Mouse (Mus musculus): ENCODE measurements around the gene Pklr. TPM values are rescaled to one million over a fixed set of nuclear protein-coding genes. Genes with fewer than 3 reads are reported as not detected.
A peak's percentile ranks its signal among the peaks of the same experiment; 100 is the strongest.

Pklr gene
- polyA plus RNA-seq, 1 experiment from 2014 or later, result 0.66 TPM

GRCm38 (mm10) chr3:89093175-89093574, 42.8 kb upstream of the Pklr start, which contains the start of gene Rusc1:
Rusc1 (minus strand) TSS chr3:89093311.
- Histone ChIP-seq H3K9me3 (ENCODE audit: control insufficient read depth, low read length) (no peaks in the 10 kb centered on the region), H3K36me3 (ENCODE audit: control insufficient read depth, insufficient read depth, low read length) (peaks cover 24% of the 10 kb centered on the region), H3K4me3 (ENCODE audit: low read depth, low read length) (peak within 1 kb of the TSS; percentile 67), H3K9ac (replicated peaks; ENCODE audit: low read depth, low read length) (peak within 1 kb of the TSS; percentile 79), H3K4me1 (ENCODE audit: control insufficient read depth, insufficient read depth, low read length) (peaks cover 10% of the 10 kb centered on the region; the same call in 1 of the 2 replicates), H3K4me2 (ENCODE audit: low read depth, low read length) (peak within 1 kb of the TSS; percentile 97), H3K27ac (ENCODE audit: low read depth, low read length) (peak within 1 kb of the TSS; percentile 73), H3K27me3 (ENCODE audit: control insufficient read depth, insufficient read depth, low read length) (no peaks in the 10 kb centered on the region)
- ATAC-seq (ENCODE audit: low read depth), result peak; percentile 79
- WGBS, result under 1% methylated on average over 18 of the region's 18 CpGs

DNA sequence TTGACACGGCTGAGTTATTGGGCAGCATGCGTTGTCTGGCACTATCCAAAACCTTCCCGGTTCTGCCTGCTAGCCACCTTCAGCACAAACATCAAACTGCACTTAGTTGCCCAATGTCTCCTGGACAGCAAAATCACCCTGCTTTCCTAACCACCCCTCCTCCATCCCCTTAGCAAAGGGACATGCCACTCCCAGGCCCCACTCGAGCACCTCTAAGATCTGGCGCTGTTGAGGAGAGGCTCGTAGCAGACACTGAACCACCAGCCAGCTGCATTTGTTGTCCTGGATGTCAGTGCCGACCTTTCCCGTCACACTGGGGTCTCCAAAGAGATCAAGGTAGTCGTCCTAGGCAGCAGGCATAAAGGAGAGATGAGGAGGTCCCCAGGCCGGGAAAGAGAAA, 41.9 kb upstream of the Pklr start:
- Histone ChIP-seq H3K4me2 (ENCODE audit: low read depth, low read length) (no peak overlapping the region), H3K9me3 (ENCODE audit: control insufficient read depth, low read length) (no peaks in the 10 kb centered on the region), H3K27ac (ENCODE audit: low read depth, low read length) (no peak overlapping the region)

DNA sequence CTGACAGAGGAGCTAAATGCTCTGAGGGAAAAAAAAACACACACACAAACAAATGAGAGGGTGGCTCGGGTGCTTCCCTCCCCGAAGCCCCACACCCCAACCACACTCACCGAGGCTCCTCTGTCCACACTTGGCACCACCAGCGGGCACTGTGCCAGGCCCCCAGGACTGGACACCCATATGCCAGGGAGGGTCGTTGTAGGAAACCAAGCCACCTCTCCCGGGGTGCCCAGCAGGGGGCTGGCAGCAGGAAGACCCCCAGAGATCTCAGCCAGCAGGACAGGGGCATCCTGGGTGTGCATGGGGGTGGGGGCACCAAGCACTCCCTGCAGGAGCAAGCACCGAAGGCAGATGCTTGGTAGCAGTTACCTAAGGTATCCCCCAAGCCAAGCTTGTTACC, 35.1 kb upstream of the Pklr start, which contains the start of gene Gm43738:
Gene Gm43738 (minus strand): TSS at position 289 of the 400 bp plus-strand sequence.
- Histone ChIP-seq H3K9me3 (ENCODE audit: control insufficient read depth, low read length) (no peaks in the 10 kb centered on the region), H3K4me1 (ENCODE audit: control insufficient read depth, insufficient read depth, low read length) (peaks cover 14% of the 10 kb centered on the region), H3K27ac (ENCODE audit: low read depth, low read length) (peak within 1 kb of the TSS; percentile 74), H3K36me3 (ENCODE audit: control insufficient read depth, insufficient read depth, low read length) (peaks cover 21% of the 10 kb centered on the region; the same call in 1 of the 2 replicates), H3K27me3 (ENCODE audit: control insufficient read depth, insufficient read depth, low read length) (no peaks in the 10 kb centered on the region), H3K4me2 (ENCODE audit: low read depth, low read length) (peak within 1 kb of the TSS; percentile 86), H3K9ac (replicated peaks; ENCODE audit: low read depth, low read length) (peak within 1 kb of the TSS; percentile 57), H3K4me3 (ENCODE audit: low read depth, low read length) (peak within 1 kb of the TSS; percentile 46)
- ATAC-seq (ENCODE audit: low read depth), result no peak
- WGBS, result 40% methylated on average over 7 of the region's 7 CpGs

More for the DNA sequence above, 41.9 kb upstream of the Pklr start:
- Histone ChIP-seq H3K27me3 (ENCODE audit: control insufficient read depth, insufficient read depth, low read length) (no peaks in the 10 kb centered on the region), H3K9ac (replicated peaks; ENCODE audit: low read depth, low read length) (no peak overlapping the region), H3K36me3 (ENCODE audit: control insufficient read depth, insufficient read depth, low read length) (peaks cover 27% of the 10 kb centered on the region), H3K4me3 (ENCODE audit: low read depth, low read length) (no peak overlapping the region), H3K4me1 (ENCODE audit: control insufficient read depth, insufficient read depth, low read length) (peaks cover 10% of the 10 kb centered on the region; the same call in 1 of the 2 replicates)
- WGBS, result 86% methylated on average over 10 of the region's 10 CpGs
- ATAC-seq (ENCODE audit: low read depth), result no peak

DNA sequence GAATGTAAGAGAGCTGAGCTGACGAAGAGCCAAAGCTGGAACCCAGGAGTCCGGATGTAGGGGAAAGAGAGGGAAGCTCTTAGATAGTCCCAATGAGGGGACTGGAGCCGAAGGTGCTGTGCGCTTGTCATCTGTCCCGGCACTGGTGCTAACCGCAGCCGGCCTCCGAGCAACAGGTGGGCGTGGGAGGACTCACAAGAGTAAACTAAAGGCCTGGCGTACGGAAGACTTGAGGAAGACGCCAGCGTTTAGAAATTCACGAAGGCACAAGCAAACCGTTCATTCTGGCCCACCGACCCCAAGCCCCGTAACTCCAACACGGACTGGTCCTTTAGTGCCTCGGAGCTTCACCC, 34.5 kb upstream of the Pklr start:
- no peaks in the 10 kb centered on the region for H3K27me3 ChIP-seq (ENCODE audit: control insufficient read depth, insufficient read depth, low read length)
- peaks cover 14% of the 10 kb centered on the region for H3K4me1 ChIP-seq (ENCODE audit: control insufficient read depth, insufficient read depth, low read length)
- H3K9ac ChIP-seq (replicated peaks; ENCODE audit: low read depth, low read length), result peak overlapping the region; percentile 57
- under 1% methylated on average over 19 of the region's 19 CpGs for WGBS
- peak overlapping the region; percentile 86 for H3K4me2 ChIP-seq (ENCODE audit: low read depth, low read length)
- no peaks in the 10 kb centered on the region for H3K9me3 ChIP-seq (ENCODE audit: control insufficient read depth, low read length)
- peak; percentile 47 for ATAC-seq (ENCODE audit: low read depth)
- H3K27ac ChIP-seq (ENCODE audit: low read depth, low read length), result peak overlapping the region; percentile 74
- peak overlapping the region; percentile 46 for H3K4me3 ChIP-seq (ENCODE audit: low read depth, low read length)
- peaks cover 19% of the 10 kb centered on the region; the same call in 1 of the 2 replicates for H3K36me3 ChIP-seq (ENCODE audit: control insufficient read depth, insufficient read depth, low read length)

- Histone ChIP-seq H3K4me1 (ENCODE audit: control insufficient read depth, insufficient read depth, low read length) (peaks cover 14% of the 10 kb centered on the region), H3K9me3 (ENCODE audit: control insufficient read depth, low read length) (no peaks in the 10 kb centered on the region), H3K9ac (replicated peaks; ENCODE audit: low read depth, low read length) (peak within 1 kb of the TSS; percentile 57), H3K4me3 (ENCODE audit: low read depth, low read length) (peak within 1 kb of the TSS; percentile 46), H3K27me3 (ENCODE audit: control insufficient read depth, insufficient read depth, low read length) (no peaks in the 10 kb centered on the region), H3K27ac (ENCODE audit: low read depth, low read length) (peak within 1 kb of the TSS; percentile 74), H3K4me2 (ENCODE audit: low read depth, low read length) (peak within 1 kb of the TSS; percentile 86), H3K36me3 (ENCODE audit: control insufficient read depth, insufficient read depth, low read length) (0 out of 2 replicates have a peak, but pooled peaks cover 15% of the 10 kb centered on the region)
- ATAC-seq (ENCODE audit: low read depth), result peak; percentile 100
- under 1% methylated on average over 26 of the region's 26 CpGs for WGBS
Measured at GRCm38 (mm10) chr3:89101812-89102494, 34.0 kb upstream of the Pklr start, which contains the start of gene Fdps. Fdps (minus strand) TSS chr3:89101959.

DNA sequence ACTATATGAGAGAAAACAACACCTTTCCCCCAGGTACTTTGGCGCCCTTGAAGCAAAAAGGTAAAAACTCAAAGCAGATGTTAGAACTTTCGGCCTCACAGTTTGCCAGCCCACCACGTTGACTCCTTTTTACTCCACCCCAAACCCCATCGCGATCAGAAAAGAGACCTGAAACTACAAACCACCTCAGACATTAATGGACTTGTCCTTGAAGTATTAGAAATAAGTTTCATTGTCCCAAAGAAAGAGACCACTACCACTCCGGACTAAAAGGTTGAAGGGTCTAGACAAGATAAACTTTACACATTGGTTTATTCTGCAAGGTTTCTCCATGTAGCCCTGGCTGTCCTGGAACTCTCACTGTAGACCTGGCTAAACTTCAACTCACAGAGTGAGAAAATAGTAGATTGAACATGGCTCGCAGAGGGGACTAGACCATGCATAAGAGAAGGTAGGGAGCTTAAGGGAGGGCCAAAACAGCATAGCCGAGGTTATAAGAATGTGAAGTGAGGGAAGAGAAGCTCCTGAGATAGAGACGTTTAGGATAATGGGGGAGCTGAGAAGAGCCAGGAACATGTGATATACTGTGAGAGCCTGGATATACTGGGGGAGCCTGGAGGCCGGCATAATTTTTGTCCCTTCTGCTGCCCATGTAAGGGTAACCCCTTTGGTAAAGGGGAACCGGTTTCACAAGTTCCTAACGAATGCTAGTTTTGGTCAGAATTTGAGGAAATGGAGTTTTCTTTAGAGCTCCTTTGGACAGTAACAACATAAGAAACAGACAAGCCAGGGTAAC, 33.2 kb upstream of the Pklr start:
- WGBS, result 67% methylated on average over 12 of the region's 12 CpGs
- H3K4me3 ChIP-seq (ENCODE audit: low read depth, low read length), result peak overlapping the region; percentile 46
- no peak overlapping the region for H3K9ac ChIP-seq (replicated peaks; ENCODE audit: low read depth, low read length)
- H3K27ac ChIP-seq (ENCODE audit: low read depth, low read length), result peak overlapping the region; percentile 41; the same call in 1 of the 2 replicates
- no peaks in the 10 kb centered on the region for H3K9me3 ChIP-seq (ENCODE audit: control insufficient read depth, low read length)
- H3K36me3 ChIP-seq (ENCODE audit: control insufficient read depth, insufficient read depth, low read length), result 0 out of 2 replicates have a peak, but pooled peaks cover 11% of the 10 kb centered on the region
- peak overlapping the region; percentile 55 for H3K4me2 ChIP-seq (ENCODE audit: low read depth, low read length)
- H3K27me3 ChIP-seq (ENCODE audit: control insufficient read depth, insufficient read depth, low read length), result no peaks in the 10 kb centered on the region
- H3K4me1 ChIP-seq (ENCODE audit: control insufficient read depth, insufficient read depth, low read length), result peaks cover 14% of the 10 kb centered on the region
- no peak for ATAC-seq (ENCODE audit: low read depth)

DNA sequence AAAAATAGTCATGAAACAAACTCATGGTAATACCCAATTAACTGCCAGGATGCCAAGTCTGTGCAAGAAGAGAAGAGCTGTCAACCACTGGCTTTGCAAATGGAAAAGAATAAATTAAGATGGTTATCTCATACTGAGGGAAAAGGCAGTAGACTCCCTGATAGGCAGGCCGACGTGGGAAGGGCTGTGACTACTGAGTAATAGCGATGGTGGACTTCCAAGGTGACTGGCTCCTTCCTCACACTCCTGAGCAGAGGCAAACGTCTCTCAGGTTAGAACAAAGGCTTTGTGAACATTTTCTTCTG, 32.7 kb upstream of the Pklr start:
- H3K27ac ChIP-seq (ENCODE audit: low read depth, low read length), result no peak overlapping the region
- H3K4me1 ChIP-seq (ENCODE audit: control insufficient read depth, insufficient read depth, low read length), result peaks cover 14% of the 10 kb centered on the region
- 79% methylated on average over 4 of the region's 4 CpGs for WGBS
- no peak overlapping the region for H3K4me2 ChIP-seq (ENCODE audit: low read depth, low read length)
- no peak for ATAC-seq (ENCODE audit: low read depth)
- H3K9ac ChIP-seq (replicated peaks; ENCODE audit: low read depth, low read length), result no peak overlapping the region
- 0 out of 2 replicates have a peak, but pooled peaks cover 9% of the 10 kb centered on the region for H3K36me3 ChIP-seq (ENCODE audit: control insufficient read depth, insufficient read depth, low read length)
- no peak overlapping the region for H3K4me3 ChIP-seq (ENCODE audit: low read depth, low read length)
- no peaks in the 10 kb centered on the region for H3K27me3 ChIP-seq (ENCODE audit: control insufficient read depth, insufficient read depth, low read length)
- H3K9me3 ChIP-seq (ENCODE audit: control insufficient read depth, low read length), result no peaks in the 10 kb centered on the region

GRCm38 (mm10) chr3:89106881-89107280, 29.1 kb upstream of the Pklr start:
- no peak overlapping the region for H3K4me3 ChIP-seq (ENCODE audit: low read depth, low read length)
- H3K27me3 ChIP-seq (ENCODE audit: control insufficient read depth, insufficient read depth, low read length), result no peaks in the 10 kb centered on the region
- H3K9me3 ChIP-seq (ENCODE audit: control insufficient read depth, low read length), result no peaks in the 10 kb centered on the region
- no peak for ATAC-seq (ENCODE audit: low read depth)
- H3K27ac ChIP-seq (ENCODE audit: low read depth, low read length), result no peak overlapping the region
- H3K36me3 ChIP-seq (ENCODE audit: control insufficient read depth, insufficient read depth, low read length), result no peaks in the 10 kb centered on the region
- H3K4me2 ChIP-seq (ENCODE audit: low read depth, low read length), result no peak overlapping the region
- no peak overlapping the region for H3K9ac ChIP-seq (replicated peaks; ENCODE audit: low read depth, low read length)
- H3K4me1 ChIP-seq (ENCODE audit: control insufficient read depth, insufficient read depth, low read length), result 0 out of 2 replicates have a peak, but pooled peaks cover 3% of the 10 kb centered on the region

GRCm38 (mm10) chr3:89107545-89107944, 28.4 kb upstream of the Pklr start:
- no peaks in the 10 kb centered on the region for H3K9me3 ChIP-seq (ENCODE audit: control insufficient read depth, low read length)
- no peaks in the 10 kb centered on the region for H3K27me3 ChIP-seq (ENCODE audit: control insufficient read depth, insufficient read depth, low read length)
- H3K27ac ChIP-seq (ENCODE audit: low read depth, low read length), result no peak overlapping the region
- H3K9ac ChIP-seq (replicated peaks; ENCODE audit: low read depth, low read length), result no peak overlapping the region
- H3K4me2 ChIP-seq (ENCODE audit: low read depth, low read length), result no peak overlapping the region
- WGBS, result 84% methylated on average over 3 of the region's 3 CpGs
- ATAC-seq (ENCODE audit: low read depth), result no peak
- no peaks in the 10 kb centered on the region for H3K4me1 ChIP-seq (ENCODE audit: control insufficient read depth, insufficient read depth, low read length)
- H3K36me3 ChIP-seq (ENCODE audit: control insufficient read depth, insufficient read depth, low read length), result no peaks in the 10 kb centered on the region
- no peak overlapping the region for H3K4me3 ChIP-seq (ENCODE audit: low read depth, low read length)
